Mouse (Mus musculus): Measurements from ENCODE around the gene Evi2.

The Evi2 gene

DNA sequence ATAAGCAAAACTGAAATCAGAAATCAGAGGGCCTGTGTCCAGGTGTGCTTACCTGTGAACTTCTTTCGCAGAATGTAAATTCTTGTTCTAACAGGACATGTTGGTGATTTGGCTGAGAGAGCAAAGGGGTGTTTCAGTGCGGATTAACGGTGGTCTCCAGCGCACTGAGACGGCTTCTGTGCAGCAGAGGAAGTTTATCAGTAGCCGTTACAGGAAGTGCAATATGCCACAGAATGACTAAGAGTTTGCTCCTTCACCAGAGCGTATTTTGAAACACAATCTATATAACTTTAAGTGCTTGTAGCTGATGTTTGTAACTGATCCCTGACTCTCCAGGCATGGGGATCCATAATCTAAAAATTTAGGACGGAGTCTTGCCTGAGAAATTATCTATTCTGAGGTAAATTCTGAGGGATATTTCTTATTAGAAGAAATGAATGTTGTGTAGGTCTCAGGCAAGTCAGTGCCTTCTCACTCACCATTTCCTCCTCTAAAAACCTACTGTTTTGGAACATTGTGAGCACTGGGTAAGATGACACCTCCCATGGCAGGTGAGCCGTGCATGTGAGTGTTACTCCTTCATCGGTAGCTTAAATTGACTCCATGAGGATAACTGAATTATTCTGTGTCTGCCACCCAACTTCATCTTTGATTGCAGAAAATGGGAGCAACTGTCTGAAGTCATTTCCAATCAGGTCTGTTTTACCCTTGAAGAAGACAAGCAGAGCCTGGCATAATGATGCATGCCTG is 6.7 kb downstream of the Evi2 start, which contains the start of gene Evi2b:
Gene Evi2b, minus strand, starts transcription at position 203 of the 750 bp plus-strand sequence.
- DNase-seq = no peak

DNA sequence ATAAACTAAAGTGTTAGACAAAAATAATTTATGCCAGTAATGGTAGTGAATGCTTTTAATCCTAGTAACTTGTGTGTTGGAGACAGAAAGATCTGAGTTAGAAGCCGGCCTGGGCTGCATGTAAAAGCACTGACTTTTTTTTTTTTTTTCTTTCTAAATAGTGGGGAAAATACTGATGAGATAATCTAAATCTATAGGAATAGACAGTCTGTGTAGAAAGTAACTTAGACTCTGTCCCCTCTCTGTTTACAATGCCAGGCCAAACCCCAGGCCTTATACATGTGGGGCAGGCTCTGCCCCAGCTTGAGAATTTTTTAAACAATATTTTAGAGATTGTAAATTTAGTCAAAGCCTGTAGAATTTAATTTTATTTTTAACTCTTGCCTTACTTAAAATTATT is 7.4 kb downstream of the Evi2 start:
- DNase-seq = no peak

- no peak for DNase-seq
Measured at GRCm38 (mm10) chr11:79521930-79522329, 8.5 kb downstream of the Evi2 start.

GRCm38 (mm10) chr11:79520772-79521171 is 9.6 kb downstream of the Evi2 start:
- no peak for DNase-seq

DNA sequence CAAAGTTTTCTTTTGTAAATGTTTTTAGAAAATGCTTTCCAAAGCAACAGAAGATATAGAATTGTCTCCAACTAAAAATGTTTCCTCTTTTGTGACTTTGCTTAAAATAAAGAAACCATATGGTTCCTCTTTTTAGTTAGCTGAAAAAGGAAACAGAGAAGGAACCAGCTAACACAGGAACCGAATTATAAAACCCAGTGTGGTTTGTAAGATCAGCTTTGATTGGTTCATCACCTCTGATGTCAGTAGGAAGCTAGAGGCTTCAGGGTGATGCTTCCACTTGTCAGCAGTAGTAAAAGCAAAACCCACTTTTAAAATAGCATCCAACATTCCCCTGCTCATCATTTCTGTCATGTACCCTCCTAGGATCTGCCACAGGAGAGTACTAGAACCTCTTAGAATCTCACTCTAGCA is 10.5 kb downstream of the Evi2 start:
- DNase-seq = no peak

- DNase-seq = no peak
Measured at GRCm38 (mm10) chr11:79519299-79519698, 11.1 kb downstream of the Evi2 start.

GRCm38 (mm10) chr11:79515798-79516197 is 14.6 kb downstream of the Evi2 start:
- no peak for DNase-seq

DNA sequence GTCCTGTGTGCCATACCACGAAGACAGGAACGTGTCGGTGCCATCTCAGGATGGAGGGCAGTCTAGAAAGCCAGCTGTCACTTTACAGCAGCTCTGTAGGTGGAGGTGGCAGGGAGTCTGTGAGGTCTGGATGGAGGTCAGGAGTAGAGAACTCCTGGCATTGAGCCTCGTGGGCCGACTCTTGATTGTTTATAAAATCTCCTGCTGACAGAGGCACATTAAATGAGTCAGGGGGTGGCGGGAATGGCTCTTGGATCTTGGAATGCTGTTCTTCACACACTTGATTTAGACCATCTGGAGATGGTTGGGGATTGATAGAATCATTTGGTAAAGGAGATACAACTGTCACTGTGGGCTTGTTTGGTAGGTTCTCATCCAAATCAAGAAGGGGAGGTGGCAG is 15.1 kb downstream of the Evi2 start:
- no peak for DNase-seq

DNA sequence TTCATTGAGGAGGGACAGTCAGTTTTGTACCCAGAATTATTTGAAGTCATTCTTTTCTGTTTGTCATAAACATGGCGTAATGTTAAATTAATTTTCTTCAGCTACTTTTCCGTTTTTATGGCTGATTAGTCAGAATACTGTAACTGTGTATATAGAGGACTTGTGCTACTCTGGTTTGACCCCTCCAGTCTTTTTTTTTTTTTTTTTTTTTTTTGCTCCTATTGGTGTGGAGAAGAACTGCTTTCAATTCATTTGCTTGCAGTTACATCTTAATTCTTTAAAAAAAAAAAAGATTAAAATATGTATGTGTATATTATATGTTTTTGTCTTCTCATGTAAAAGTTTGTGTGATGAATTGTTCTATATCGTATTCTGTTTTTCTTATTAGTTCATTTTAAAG is 18.4 kb downstream of the Evi2 start:
- no peak for DNase-seq

- no peak for DNase-seq
Measured at GRCm38 (mm10) chr11:79504506-79504905, 25.9 kb downstream of the Evi2 start.

DNA sequence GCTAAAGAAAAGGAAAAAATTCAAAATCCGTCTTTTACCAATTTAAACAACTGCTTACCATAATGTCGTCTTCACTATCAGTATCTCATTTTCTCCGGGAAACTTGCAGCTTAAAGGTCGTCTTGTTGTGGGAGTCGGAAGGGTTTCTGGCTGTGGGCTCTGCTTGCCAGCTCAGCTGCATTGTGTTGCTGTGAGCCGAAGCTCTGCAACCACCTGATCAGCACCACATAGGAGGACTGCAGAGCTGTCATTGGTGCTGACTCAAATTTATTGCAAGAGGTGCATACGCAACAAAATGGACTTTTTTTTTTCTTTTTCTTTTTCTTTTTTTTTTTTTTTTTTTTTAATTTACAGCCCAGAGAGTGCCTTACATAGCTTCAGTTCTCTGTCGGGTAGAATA is 26.5 kb downstream of the Evi2 start, which contains the start of gene Omg:
Gene Omg, minus strand, starts transcription at position 240 of the 400 bp plus-strand sequence.
- DNase-seq = no peak

- DNase-seq = no peak
Measured at GRCm38 (mm10) chr11:79502917-79503316, 27.5 kb downstream of the Evi2 start.

- no peak for DNase-seq
Measured at GRCm38 (mm10) chr11:79494976-79495800, 35.2 kb downstream of the Evi2 start.

DNA sequence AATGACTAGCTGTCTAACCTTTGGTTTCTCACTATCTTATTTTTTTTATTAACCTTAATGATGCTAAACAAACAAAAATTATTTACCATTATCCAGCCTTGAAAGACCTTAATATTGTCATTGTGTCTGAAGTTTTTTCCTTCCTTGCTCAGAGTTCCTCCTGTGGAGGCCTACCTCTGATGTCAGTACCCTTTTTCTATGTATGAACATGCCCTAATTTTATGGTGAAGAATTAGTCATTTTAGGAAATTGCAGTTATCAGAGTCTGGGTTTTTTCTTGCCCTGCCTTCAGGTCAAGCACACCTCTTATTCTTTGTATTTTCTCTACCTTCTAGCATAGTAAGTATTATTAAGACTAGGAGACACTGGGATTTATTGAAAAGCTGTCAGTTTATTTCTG is 45.7 kb downstream of the Evi2 start:
- DNase-seq = no peak

DNA sequence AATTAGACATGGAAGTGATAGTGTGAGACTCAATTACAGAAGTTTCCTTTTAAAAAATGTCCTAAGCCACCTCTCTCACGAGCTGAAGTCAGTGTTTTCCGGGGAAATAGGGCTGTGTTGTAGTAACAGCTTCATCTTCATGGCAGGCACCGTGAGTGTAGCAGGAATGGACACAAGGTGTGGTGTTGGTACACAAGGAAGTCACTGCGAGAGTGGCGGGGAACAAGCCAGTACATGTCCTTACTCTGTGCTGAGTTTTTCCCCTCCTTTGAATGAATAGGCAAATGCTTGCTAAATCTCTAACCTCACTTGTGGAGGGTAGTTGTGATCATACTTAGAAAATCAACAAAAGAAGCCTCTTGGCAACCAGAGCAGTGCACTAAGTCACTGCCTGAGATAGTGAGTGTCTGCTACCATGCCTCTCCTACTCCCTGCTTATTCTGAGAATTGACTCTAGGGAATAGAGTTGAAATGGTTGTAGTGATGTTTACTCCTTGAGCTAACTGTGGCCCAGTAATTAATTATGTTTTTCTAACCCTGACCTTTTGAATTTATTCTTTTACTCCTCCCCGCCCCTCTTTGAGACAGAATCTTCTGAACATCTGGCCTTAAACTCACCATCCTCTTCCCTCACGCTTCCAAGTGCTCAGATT is 46.4 kb downstream of the Evi2 start:
- DNase-seq = no peak

GRCm38 (mm10) chr11:79483392-79483791 is 47.0 kb downstream of the Evi2 start:
- DNase-seq = no peak

DNA sequence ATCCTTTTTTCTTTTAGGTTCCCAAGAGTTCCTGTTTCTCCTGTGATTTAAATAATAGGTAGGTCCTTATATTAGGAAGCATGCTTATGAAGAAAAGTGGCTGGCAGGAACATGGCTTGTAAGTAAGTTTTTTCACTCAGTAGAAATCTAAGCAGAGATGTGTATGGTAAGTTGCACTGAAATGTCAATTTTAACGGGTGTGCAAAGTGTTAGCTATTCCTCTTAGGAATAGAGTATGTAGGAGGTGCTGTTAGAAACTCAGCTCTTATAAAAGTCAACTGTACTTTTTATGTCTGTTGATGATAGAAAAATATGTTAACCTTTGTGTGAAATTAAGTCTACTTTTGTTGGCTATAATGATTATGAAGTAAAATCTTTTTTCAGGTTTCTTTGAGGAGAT is 62.3 kb downstream of the Evi2 start:
- DNase-seq = no peak

Data from kidney, postnatal 10 days (tissue).